Mouse (Mus musculus) right cerebral cortex, postnatal 14 days (tissue): ENCODE data around the gene 4930432K21Rik.
A peak's percentile ranks its signal among the peaks of the same experiment; 100 is the strongest.

Source experiments
- DNase-seq: peaks from one replicate; pipeline ENCODE4 v3.0.0; 2022

Gene 4930432K21Rik

DNA sequence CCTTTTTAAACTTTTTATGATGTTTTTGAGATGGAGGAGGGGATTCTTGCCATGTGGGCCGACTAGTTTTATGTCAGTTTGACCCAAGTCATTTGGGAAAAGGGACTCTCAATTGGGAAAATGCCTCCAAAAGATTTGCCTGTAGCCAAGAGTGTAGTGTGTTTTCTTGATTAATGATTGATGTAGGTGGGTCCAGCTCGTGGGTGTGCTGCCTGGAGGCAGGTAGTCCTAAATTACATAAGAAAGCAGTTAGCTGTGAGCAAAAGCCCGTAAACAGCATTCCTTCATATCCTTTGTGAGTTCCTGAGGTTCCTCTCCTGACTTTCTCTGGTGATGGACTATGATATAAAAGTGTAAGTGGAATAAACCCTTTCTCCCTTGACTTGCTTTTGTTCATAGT lies 1.4 kb downstream of the 4930432K21Rik start:
- DNase-seq, result no peak

DNA sequence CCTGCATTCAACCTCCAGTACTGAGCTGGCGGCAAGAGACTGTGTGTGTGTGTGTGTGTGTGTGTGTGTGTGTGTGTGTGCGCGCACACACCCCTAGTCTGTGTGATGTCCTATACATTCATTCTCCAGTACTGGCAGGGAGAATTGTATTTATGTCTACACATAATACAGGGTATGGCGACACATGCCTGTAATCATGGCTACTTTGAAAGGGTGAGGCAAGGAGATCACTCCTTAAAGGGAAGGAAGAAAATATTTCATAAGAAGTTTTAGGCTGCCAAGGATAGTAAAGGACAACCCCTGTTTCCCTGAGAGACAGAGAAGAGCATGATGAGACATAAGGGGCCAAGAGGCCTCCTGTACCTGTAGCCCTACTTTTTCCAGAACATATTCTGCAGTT lies 9.8 kb downstream of the 4930432K21Rik start:
- no peak for DNase-seq

DNA sequence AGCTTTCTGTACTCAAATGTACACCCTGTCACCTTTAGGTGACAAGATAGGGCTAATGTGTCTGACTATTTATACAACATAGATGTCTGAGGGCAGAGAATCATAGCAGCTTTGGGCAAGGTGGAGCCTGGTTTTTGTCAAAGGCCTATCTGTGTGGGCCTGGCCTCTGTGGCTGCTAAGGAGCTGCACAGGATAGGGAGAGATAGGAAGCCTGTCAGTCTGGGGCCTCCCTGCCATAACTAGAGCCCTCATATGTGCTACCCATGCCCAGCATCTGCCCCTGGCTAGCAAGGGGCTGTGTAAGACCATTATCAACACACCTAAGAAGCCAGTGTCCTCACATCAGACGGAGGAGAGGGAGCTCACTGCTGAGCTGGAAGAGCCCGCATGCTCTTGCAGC lies 19.9 kb downstream of the 4930432K21Rik start:
- no peak for DNase-seq

DNA sequence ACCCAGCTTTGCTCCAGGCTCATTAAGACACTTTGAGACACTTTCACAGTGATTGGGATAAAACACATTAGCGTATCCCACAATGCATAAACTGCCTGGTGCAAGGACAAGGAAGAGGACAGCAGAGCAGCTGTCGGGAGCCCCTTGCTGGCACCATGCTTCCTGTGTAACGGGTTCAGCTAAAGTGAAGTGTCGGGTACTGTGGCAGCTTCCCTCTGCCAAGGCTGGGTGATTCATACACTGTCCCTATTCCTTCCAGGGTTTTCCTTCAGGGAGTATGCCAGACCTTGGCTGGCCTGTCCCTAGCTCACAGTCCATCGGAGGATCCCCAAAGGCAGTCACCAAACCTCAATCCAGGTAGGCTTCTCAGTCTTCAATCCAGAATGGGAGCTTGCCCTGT lies 22.3 kb downstream of the 4930432K21Rik start:
- no peak for DNase-seq

DNA sequence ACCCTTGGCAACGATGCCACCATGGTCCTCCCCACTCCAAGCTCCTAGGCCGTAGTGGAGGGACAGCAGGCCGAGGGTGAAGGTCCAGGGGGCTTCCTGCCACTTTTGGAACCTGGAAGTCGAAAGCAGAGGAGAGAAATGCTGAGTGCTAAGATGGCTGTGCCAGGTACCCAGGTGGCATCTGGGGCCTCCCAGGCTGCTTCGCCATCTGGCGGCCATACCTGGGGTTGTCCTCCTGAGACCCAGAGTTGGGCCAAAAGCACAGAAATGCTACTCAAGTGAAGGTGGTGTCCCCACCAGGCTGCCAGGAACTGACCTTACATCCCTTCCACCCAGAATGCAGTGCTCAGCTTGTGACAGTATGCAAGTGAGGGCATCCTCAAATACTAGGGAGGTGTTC lies 26.0 kb downstream of the 4930432K21Rik start:
- DNase-seq, result no peak

DNA sequence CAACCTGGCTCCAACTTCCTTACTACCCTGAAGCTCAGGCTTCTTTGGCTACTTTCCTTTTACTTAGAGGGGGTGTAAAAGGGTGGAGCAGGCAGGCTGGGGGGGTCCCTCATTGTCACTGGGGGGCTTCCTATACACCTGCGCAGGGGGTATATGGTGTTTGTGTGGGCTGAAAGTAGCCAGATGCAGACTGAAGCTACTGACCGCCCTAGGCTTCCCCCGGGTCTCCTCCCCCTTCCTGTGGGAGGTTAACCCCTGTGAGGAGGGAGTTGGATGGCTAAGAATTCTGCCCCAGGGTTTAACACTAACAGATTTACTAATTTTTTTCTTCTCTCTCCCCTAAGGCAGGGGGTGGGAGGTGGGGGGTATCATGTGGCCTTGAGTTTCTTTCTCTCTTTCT lies 28.7 kb downstream of the 4930432K21Rik start:
- DNase-seq, result no peak

DNA sequence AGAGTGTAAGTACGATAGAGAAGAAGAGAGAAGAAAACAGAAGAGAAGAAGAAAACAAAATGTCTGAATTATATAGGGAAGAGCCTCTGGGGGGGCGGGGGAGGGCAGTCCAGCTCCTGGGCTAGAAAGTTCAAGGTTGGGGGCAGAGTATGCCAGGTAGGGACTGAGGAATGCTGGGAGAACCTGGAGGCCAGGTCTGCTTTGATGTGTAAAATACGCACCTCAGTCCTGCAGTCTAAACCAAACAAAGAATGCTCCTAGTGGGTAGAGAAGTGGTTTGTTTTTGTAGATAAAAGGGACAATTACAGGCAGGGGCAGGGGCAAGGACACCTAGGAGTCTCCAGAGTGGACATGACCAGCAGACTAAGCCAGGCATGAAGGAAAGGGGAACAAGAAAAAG lies 29.6 kb downstream of the 4930432K21Rik start:
- no peak for DNase-seq

DNA sequence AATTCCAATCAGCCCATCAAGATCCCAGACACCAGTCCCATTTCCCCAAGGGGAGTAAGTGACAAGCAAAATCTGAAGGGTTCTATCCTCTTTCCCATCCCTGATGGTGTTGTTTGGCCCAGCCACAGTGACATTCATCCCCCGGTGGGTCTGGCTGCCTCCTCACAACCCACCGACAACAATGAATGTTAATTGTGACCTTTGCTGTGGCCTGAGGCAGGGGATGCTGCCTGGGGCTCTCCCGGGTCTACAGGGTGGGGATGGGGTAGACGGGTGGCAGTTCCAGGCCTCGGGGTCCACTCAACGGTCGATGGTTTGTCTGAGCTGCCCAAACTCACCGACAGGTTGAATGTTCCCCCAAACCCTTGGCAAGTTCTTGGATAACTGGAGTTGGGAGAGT lies 30.8 kb downstream of the 4930432K21Rik start:
- no peak for DNase-seq

DNA sequence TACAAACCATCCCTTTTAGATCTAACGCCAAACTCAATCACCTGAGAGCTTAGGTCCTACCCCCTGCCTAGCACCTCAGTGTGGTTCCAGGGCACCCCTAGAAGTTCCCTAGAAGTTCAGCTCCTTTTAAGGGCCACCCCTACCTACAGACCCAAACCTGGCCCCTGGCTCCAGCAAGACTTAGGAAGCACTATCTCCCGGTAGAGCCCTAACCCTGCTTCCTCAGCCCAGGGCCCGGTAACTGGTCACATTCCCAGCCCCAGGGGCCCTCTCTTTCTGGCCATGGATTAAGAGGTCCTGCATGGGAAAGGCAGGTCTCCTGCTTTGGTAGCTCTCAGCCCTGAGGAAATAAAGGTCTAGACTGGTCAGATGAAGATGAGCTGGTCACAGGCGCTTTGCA lies 32.1 kb downstream of the 4930432K21Rik start:
- DNase-seq, result no peak

DNA sequence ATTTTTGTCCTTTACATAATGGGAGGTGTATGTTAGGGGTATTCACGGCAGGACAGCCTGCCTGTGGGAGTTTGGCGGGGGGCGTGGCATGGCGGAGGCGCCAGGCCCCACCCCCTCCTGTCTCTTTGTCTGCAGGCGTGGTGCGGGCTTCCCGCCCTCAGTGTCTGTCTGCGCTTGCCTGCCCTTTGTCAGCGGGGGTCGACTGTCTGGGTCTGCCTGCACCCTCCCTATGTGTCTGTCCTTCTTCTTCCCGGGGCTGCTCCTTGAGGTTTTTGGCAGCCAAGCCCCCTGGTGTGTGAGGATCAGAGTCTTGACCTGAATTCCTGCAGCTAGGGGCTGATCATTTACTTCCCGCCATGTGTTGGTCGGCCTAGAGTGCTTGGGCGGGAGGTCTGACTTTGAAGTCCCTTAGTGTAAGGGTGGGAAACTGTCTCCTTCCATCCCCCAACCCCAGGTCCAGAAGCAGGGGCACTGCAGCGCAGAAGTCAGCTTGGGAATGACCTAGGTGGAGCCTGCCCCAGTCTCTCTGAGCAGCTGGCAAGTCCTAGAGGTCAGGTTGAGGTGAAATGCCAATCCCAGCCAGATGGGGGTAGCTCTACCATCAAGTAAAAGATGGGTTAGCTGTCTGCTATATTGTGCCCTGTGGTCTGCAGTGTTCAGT lies 32.8 kb downstream of the 4930432K21Rik start:
- no peak for DNase-seq

DNA sequence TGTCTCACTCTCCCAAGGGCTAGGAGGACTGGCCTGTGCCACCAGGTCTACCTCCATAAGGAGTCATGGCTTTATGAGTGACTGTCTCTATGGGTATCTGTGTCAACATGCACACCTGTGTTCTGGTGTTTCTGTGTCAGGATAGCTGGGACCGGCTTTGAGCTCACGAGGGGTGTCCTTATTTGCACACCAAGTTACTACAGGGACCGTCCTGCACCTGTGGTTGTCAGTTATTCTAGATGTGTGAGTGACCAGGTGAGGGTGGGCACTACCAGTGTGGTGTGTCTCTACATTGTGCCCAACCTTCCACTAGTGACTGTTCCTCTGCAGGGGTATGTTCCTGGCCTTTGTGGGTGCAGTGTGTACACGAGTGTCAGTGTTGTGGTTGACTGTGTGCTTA lies 35.0 kb downstream of the 4930432K21Rik start:
- DNase-seq, result no peak

DNA sequence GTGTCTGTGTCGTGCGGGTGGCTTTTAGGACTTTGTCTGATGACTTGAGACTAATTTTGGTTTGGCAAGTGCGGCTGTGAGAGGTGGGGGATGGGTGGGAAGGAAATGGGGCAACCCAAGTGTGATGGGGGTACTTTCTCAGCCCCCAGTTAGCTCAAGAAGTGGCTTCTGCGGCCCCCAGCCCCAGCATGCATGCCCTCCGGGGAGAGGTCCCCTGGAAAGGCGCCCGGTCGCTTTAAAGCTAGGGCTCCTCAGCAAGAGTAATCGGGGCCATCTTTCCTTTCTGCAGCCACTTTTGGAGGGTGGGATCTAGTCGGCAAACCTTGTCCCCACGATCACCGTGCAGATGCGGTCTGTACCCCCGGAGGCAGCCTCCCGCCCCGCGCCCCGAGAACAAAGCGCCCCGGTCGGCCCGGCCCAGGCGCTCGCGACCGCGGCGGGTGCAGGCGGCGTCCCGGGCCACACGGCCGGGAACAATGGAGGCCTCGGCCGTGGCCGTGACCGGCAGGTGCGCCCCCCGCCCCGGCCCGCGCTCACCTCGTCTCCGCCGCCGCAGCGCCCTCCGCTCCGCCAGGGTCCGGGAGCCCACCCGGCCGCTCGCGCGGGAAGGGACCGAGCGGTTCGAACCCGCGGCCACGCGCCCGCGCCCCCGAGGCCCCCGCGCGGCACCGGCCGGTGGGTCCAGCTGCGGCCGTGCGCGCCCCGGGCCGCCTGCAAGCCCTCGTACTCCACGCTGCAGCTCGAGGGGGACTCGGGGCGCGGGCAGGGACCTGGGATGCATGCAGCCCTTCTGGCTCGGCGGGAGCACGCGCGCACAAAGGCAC lies 35.6 kb downstream of the 4930432K21Rik start:
- DNase-seq, result peak; percentile 45

DNA sequence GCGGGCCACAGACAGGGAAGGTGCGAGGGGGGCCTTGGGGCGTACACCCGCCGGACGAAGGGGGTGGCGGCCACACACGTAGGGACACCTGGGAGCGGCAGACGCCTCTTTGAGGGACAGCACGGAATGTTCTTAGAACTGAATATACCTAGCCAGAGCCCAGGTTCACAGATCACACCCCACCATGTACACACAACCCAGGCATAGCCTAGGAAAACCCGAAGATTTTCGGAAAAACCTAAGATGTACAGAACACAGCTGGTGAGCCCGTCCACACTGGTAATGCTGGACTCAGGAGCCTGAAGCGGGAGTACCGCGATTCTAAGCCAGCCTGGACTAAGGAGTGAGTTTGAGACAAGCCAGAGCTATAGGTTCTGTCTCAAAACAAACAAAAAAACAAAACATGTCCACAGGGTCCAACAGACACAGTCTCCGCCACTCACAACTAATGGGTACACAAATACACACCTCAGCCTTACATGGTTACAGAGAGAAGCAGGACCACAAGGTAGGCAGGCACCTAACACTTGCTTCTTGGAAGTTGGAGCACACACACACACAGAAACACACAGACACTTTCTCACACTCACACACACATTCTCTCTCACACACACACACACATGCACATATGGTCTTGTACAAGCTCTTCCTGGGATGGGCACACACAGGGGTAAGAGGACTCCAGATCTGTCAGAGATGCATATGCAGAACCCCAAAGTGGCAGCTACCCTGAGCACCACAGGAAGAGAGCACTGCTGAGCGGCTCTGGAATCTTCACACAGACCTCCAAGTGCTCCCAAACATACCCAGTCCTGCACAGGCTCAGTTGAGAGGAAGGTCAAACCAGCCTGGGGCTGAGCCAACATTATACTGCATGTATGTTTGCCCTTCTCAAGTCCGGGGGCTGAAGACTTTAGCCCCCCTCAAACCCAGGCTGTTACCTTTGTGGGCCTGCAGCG lies 36.5 kb downstream of the 4930432K21Rik start:
- DNase-seq, result no peak

DNA sequence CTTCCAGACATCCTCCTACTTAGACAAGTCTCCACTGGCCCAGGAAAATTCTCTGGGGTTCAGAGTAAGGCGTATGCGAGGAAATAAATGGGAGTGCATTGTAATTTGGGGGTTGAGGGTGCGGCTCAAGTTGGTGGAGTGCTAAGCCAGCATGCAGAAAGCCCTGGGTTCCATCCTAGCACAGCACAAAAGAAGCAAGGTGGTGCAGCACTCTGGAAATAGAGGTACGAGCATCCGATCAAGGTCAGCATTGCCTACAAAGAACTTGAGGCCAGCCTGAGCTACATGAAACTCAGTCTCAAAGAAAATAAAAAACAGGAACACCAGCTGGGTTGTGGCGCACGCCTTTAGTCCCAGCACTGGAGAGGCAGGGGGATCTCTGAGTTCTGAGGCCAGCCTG lies 37.3 kb downstream of the 4930432K21Rik start, which contains the start of gene Nanos3:
Gene Nanos3 (minus strand): TSS at position 101 of the 400 bp plus-strand sequence.
- DNase-seq, result no peak

DNA sequence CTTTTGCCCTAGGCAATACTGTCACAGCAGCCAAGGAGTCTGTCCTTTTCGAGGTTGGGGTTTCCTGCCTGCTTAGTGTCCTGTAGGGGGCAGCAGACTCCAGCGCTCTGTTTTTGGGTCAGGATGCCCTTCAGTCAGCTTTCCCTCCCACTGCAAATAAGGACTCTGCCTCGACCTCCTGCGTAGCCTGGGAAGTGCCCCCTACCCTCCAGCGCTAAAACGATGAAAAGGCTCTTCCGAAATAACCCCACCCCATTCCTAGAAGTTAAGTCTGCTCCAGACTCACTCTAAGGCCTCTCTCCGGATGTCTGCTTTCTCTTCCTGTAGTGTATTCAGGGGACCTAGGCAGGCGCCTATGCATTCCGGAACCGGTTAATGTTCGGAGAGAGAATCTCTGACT lies 38.7 kb downstream of the 4930432K21Rik start:
- peak; percentile 61 for DNase-seq

DNA sequence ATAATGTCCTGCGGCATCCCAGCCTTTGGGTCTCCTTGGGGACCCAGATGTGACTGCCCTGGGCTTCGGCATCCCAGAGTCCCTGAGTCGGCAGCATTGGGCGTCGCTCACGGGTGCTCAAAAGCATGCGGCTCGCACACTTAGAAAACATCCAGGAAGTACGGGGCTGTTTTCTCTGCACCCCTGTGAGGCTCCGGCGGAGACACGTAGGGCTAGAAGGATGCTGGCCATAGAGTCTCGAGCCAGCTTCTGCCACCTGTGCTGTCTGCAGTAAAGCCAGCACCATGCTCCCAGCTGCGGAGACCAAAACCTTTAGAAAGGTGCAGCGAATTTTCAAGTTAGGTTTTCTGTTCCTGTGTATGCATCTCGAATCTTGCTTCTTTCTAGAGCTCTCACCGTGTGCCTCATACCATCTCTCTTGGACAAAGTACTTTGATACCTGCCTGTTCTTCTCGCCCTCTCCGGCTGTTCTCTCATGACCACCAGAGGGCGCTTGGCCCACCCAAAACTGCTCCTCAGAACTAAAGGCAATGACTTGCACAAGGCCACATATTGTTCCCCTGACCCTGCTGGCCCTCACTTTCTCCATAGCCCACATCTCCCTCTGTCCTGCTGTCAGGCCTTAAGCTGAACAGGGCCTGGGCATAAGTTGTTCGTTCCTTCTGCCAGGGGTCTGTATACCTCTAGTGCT lies 39.4 kb downstream of the 4930432K21Rik start:
- no peak for DNase-seq

DNA sequence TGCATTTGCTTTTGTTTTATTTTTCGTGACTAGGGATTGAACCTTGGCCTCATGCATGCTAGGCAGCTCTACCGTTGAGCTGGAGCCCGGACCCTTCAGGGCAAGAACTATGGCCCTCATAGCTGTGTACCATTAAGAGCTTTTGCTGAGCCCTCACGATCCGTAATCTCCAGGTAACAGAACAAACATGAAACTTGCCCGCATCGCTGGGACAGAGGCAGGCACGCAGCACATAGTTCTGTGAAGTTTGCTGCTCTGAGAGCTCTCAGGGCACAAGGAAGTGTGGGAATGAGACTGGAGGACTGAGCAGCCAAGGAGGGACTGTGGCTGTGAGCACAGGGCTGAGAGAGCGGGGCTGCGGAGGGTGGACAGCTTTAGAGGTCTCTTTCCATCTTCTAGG lies 40.8 kb downstream of the 4930432K21Rik start:
- DNase-seq, result no peak

DNA sequence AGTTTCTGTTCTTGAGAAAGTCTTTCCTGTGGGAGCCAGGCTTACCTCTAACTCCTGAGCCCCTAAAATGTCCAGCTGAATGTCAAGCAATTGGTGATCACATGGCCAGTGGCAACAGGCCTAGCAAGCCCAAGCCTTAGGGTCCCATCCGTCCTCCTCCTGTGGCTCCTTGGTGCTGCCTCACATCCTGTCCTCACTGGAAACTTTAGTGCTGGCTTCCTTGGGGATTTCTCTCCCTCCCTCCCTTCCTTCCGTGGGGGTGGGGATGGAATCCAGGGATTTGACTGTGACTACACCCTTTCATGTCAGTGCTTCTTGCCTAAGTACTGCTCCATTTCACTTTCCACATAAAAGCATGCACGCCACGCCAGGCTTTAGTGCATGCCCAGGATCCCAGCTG lies 41.8 kb downstream of the 4930432K21Rik start:
- DNase-seq, result no peak

DNA sequence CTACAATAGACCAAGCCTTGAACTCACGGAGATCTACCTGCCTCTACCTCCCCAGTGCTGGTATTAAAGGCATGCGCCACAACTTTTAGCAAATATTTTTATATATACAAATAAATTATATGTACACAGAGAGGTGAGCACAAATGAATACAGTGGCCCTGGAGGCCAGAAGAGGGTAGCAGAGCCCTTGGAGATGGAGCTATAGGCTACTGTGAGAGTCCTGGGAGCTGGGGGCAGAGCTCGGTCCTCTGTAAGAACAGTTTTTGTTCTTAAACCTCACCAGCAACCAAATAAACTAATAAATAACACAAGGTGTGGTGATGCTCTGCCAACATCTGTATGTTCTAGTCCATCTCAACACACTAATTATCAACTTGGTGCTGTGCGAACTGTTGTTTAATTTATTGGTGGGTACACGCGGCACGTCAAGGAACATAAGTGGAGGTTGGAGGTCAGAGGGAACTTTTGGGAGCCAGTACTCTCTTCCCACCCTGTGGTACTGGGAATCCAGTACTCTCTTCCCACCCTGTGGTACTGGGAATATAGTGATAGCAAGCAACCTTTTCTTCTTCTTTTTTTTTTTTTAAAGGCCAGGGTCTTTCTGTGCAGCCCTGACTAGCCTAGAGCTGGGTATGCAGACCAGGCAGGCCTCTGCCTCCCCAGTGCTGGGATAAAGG lies 42.5 kb downstream of the 4930432K21Rik start:
- no peak for DNase-seq

DNA sequence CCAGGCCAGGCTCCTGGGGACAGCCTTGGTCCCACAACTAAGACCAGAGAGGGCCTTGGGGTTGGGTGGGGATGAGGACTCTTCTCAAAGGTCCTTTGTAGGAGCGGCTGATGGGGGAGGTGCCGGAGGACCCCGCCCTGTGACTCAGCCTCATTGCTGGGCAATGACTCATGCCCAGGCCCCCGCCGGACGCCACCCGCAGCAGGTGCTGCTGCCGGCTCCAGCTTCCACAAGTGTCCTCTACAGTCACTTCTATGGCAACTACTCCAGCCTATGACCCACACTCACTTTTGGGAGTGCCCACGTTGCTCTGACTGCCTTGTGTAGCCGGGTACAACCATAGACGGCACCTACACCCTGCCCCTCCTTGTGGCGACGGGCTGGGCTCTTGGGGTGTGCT lies 44.2 kb downstream of the 4930432K21Rik start:
- no peak for DNase-seq

DNA sequence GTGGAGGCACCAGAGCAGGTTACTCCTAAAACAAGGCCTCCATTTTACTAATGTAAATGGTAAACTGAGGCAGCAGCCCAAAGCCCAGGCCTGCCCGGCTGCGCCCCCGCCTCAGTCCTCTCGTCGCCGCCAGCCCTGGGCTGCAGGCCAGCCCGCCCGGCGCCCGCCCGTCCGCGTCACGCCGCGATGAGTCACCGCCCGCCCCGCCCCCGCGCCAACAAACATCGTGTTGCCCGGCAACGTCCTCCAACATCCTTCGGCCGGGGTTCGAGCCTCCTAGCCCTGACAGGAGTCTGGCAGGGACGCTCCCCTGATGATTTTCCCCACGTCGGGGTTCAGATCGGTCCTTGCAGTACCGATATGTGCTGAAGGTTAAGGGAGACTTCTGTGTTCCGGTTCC lies 44.7 kb downstream of the 4930432K21Rik start:
- DNase-seq, result peak; percentile 85

DNA sequence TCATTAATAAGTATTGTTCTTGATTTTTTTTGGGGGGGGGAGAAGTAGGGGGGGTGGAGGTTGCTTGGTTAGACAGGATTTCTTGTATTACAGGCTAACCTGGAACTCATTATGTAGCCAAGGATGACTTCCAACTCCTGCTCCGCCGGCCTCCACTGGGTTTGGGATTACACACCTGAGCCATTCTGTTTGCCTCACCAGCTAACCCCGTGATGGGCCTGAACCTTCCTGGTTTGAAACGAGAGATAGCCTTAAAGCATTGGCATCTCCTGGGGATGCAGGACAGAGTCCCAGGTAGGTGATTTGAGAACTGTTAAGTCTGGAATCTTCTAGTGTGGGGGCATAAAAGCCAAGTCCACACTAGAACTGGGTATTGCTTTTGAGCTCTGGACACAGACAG lies 45.3 kb downstream of the 4930432K21Rik start:
- no peak for DNase-seq
